Comparison of ENCODE assay signal across 18 mouse cellular contexts in the genomic region with DNA sequence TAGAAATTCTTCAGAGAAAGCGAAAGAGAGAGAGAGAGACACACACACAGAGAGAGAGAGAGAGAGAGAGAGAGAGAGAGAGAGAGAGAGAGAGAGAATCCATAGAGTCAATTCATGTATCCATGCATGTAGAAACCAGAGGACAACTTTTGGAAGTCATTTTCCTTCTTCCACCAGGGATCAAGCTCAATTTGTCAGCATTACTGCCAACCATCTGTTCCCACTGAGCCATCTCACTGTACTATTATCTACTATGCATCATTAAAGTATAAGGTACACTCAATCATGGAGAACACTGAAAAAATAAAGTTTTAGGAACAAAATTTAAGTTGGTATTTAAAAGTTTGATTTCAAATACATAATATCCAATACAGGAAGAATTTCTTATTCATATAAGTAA.
"Had no signal": no experiment of that assay in that cellular context is flagged by ENCODE, and none has a peak within 500 bp of the region (broad histone marks: within the 10 kb centered on the region; RNA-seq: fewer than 3 reads in every experiment).

No protein-coding gene starts in this region.

- ATAC-seq: midbrain, embryonic 16.5 days had no signal

- H3K9me3 ChIP-seq: midbrain, embryonic 10.5 days; midbrain, embryonic 12.5 days; neural tube, embryonic 13.5 days; neural tube, embryonic 15.5 days had no signal

- H3K27ac ChIP-seq: midbrain, embryonic 10.5 days; midbrain, embryonic 12.5 days; neural tube, embryonic 13.5 days; neural tube, embryonic 15.5 days had no signal

- H3K4me2 ChIP-seq: lung, embryonic 14.5 days; midbrain, embryonic 12.5 days; neural tube, embryonic 13.5 days; neural tube, embryonic 15.5 days had no signal

- H3K4me1 ChIP-seq: midbrain, embryonic 10.5 days; midbrain, embryonic 12.5 days; neural tube, embryonic 13.5 days; neural tube, embryonic 15.5 days had no signal

- H3K27me3 ChIP-seq: midbrain, embryonic 12.5 days; neural tube, embryonic 13.5 days; neural tube, embryonic 15.5 days had no signal

- DNase-seq: lung, embryonic 14.5 days; lung, postnatal 10 days; lung, postnatal 4 days; midbrain, embryonic 14.5 days; retina, postnatal 1 day; right cerebral cortex, adult 18-20 months; right cerebral cortex, postnatal 25 days; right cerebral cortex, postnatal 4 days; spleen, adult 18-20 months; thymus, adult 18-20 months; thymus, postnatal 14 days; thymus, postnatal 36 days had no signal

- H3K4me3 ChIP-seq: midbrain, embryonic 10.5 days; midbrain, embryonic 12.5 days; myocyte; neural tube, embryonic 13.5 days; neural tube, embryonic 15.5 days had no signal

- H3K9ac ChIP-seq: lung, embryonic 14.5 days; midbrain, embryonic 12.5 days; neural tube, embryonic 13.5 days; neural tube, embryonic 15.5 days had no signal

- H3K36me3 ChIP-seq: midbrain, embryonic 10.5 days; midbrain, embryonic 12.5 days; neural tube, embryonic 13.5 days; neural tube, embryonic 15.5 days had no signal
